Mouse (Mus musculus) mouse trophoblast stem cell (cell line): ENCODE data around the gene Pcf11.

ENCODE experiments used
- in situ Hi-C, 2 experiments: fragments of 300-500 bp; cut with MseI, MboI; formaldehyde crosslinking; loops; 2 replicates in 1 of 2; 3 replicates in 1 of 2; pipeline ENCODE4 v1.15.1; 2025

Gene Pcf11

GRCm38 (mm10) chr7:92669507-92670471, at the start of gene Pcf11:
TSS of gene Pcf11 (minus strand) at chr7:92669934.
- in situ Hi-C loops: no loop called here

- in situ Hi-C loops: no loop called here
Measured at GRCm38 (mm10) chr7:92715055-92715454, 45.3 kb upstream of the Pcf11 start.

- in situ Hi-C loops: no loop called here
Measured at GRCm38 (mm10) chr7:92711593-92711992, 41.9 kb upstream of the Pcf11 start.

GRCm38 (mm10) chr7:92709573-92709972, 39.8 kb upstream of the Pcf11 start:
- in situ Hi-C loops: no loop called here

GRCm38 (mm10) chr7:92706711-92707110, 37.0 kb upstream of the Pcf11 start:
- in situ Hi-C loops: no loop called here

GRCm38 (mm10) chr7:92705534-92705933, 35.8 kb upstream of the Pcf11 start:
- in situ Hi-C loops: no loop called here

GRCm38 (mm10) chr7:92703661-92704060, 33.9 kb upstream of the Pcf11 start:
- in situ Hi-C loops: no loop called here

- in situ Hi-C loops: no loop called here
Measured at GRCm38 (mm10) chr7:92698770-92699169, 29.0 kb upstream of the Pcf11 start.

- in situ Hi-C loops: no loop called here
Measured at GRCm38 (mm10) chr7:92696395-92696794, 26.7 kb upstream of the Pcf11 start.

- in situ Hi-C loops: no loop called here
Measured at GRCm38 (mm10) chr7:92689101-92689500, 19.4 kb upstream of the Pcf11 start.

- in situ Hi-C loops: no loop called here
Measured at GRCm38 (mm10) chr7:92688299-92688669, 18.6 kb upstream of the Pcf11 start.

GRCm38 (mm10) chr7:92687556-92688298, 18.0 kb upstream of the Pcf11 start:
- in situ Hi-C loops: no loop called here

- in situ Hi-C loops: no loop called here
Measured at GRCm38 (mm10) chr7:92677346-92677745, 7.6 kb upstream of the Pcf11 start.

- in situ Hi-C loops: no loop called here
Measured at GRCm38 (mm10) chr7:92675131-92675530, 5.4 kb upstream of the Pcf11 start.

GRCm38 (mm10) chr7:92668791-92669506, 785 bp downstream of the Pcf11 start:
- in situ Hi-C loops: no loop called here

GRCm38 (mm10) chr7:92666274-92666820, 3.4 kb downstream of the Pcf11 start:
- in situ Hi-C loops: no loop called here

- in situ Hi-C loops: loop anchor here in 1 of 2 experiments (10.0 kb wide), 1 partner anchor 207 kb away; no protein-coding TSS in a partner anchor
Measured at GRCm38 (mm10) chr7:92658050-92658449, 11.7 kb downstream of the Pcf11 start.

GRCm38 (mm10) chr7:92656386-92656785, 13.3 kb downstream of the Pcf11 start:
- in situ Hi-C loops: loop anchor here in 1 of 2 experiments (10.0 kb wide), 1 partner anchor 208 kb away; no protein-coding TSS in a partner anchor

GRCm38 (mm10) chr7:92653329-92653728, 16.4 kb downstream of the Pcf11 start:
- in situ Hi-C loops: loop anchor here in 1 of 2 experiments (10.0 kb wide), 1 partner anchor 211 kb away; no protein-coding TSS in a partner anchor

GRCm38 (mm10) chr7:92647790-92648189, 21.9 kb downstream of the Pcf11 start:
- in situ Hi-C loops: no loop called here

- in situ Hi-C loops: no loop called here
Measured at GRCm38 (mm10) chr7:92642358-92642757, 27.4 kb downstream of the Pcf11 start.
